Mouse (Mus musculus) embryonic facial prominence, embryonic 11.5 days (tissue): ENCODE data around the gene Atp2b2. TPM values are rescaled to one million over a fixed set of nuclear protein-coding genes. Genes with fewer than 3 reads are reported as not detected.

Experiments
- ATAC-seq: fragments of 200-750 bp; cut with Nextera tagmentation; replicated peaks from 2 replicates; pipeline ENCODE4 v1.8.0; 2017; ENCODE audit warnings: low read depth; ENCODE audit not compliant: insufficient number of reproducible peaks, low FRiP score, low TSS enrichment
- DNase-seq: peaks from one replicate; pipeline ENCODE4 v3.0.0-alpha.2; 2015; ENCODE audit warnings: low spot score
- H3K27ac ChIP-seq: fragments of 300-500 bp; sonication (generic); replicated peaks from 2 replicates; pipeline ENCODE4 v1.5.1; 2014; ENCODE audit warnings: mild to moderate bottlenecking, low read depth, low read length, control low read depth
- H3K27me3 ChIP-seq: fragments of 300-500 bp; sonication (generic); 2 replicates; pipeline ENCODE4 v1.6.1; 2014; ENCODE audit warnings: mild to moderate bottlenecking, low read length, moderate library complexity, mixed read lengths; ENCODE audit not compliant: control insufficient read depth, insufficient read depth
- H3K36me3 ChIP-seq: fragments of 300-500 bp; sonication (generic); replicated peaks from 2 replicates; pipeline ENCODE4 v1.6.1; 2014; ENCODE audit warnings: low read depth, mild to moderate bottlenecking, low read length, moderate library complexity, mixed read lengths; ENCODE audit not compliant: control insufficient read depth, insufficient read depth
- H3K4me1 ChIP-seq: fragments of 300-500 bp; sonication (generic); 2 replicates; pipeline ENCODE4 v1.6.1; 2014; ENCODE audit warnings: low read length, mixed read lengths; ENCODE audit not compliant: control insufficient read depth, insufficient read depth
- H3K4me2 ChIP-seq: fragments of 300-500 bp; sonication (generic); 2 replicates; pipeline ENCODE4 v1.6.1; 2014; ENCODE audit warnings: low read depth, mild to moderate bottlenecking, control low read depth, low read length, moderate library complexity
- H3K4me3 ChIP-seq: fragments of 300-500 bp; sonication (generic); 2 replicates; pipeline ENCODE4 v1.5.1; 2014; ENCODE audit warnings: low read depth, low read length, control low read depth
- H3K9ac ChIP-seq: fragments of 300-500 bp; sonication (generic); replicated peaks from 2 replicates; pipeline ENCODE4 v1.6.1; 2014; ENCODE audit warnings: mild to moderate bottlenecking, control low read depth, low read length
- H3K9me3 ChIP-seq: fragments of 300-500 bp; sonication (generic); replicated peaks from 2 replicates; pipeline ENCODE4 v1.6.1; 2016; ENCODE audit warnings: mild to moderate bottlenecking, low read length, inconsistent platforms, mixed read lengths; ENCODE audit not compliant: control insufficient read depth
- WGBS: fragments of 180-500 bp; shearing (Covaris S2); extraction: QIAGEN DNeasy Blood & Tissue Kit; methylation state at CpG from one replicate; pipeline ENCODE4 v1.1.7; 2014; 5-methylcytosine and 5-hydroxymethylcytosine counted together
- polyA plus RNA-seq: library from polyadenylated mRNA; unstranded; fragments of >200 nt; fragmentation: Nextera tagmentation; extraction: Ambion mirVana; gene quantifications from 2 replicates; pipeline ENCODE4 v1.2.1, GENCODE M21; 2014

The Atp2b2 gene
- polyA plus RNA-seq, 1 experiment from 2014 or later: 0.95 TPM

GRCm38 (mm10) chr6:113830463-113830862 is 211.9 kb downstream of the Atp2b2 start:
- ATAC-seq (no peak), DNase-seq (no peak)
- Histone ChIP-seq H3K36me3 (no peaks in the 10 kb centered on the region), H3K27me3 (no peaks in the 10 kb centered on the region), H3K4me2 (no peak overlapping the region), H3K9me3 (no peaks in the 10 kb centered on the region), H3K27ac (no peak overlapping the region), H3K4me3 (no peak overlapping the region), H3K9ac (no peak overlapping the region), H3K4me1 (no peaks in the 10 kb centered on the region)
- 89% methylated on average over 2 of the region's 2 CpGs for WGBS

- no peak overlapping the region for H3K4me2 ChIP-seq
- ATAC-seq: no peak
- no peak overlapping the region for H3K27ac ChIP-seq
- no peak overlapping the region for H3K4me3 ChIP-seq
- no peaks in the 10 kb centered on the region for H3K27me3 ChIP-seq
- H3K36me3 ChIP-seq: no peaks in the 10 kb centered on the region
- WGBS: 90% methylated on average over 4 of the region's 4 CpGs
- H3K9me3 ChIP-seq: no peaks in the 10 kb centered on the region
- DNase-seq: no peak
- H3K9ac ChIP-seq: no peak overlapping the region
- no peaks in the 10 kb centered on the region for H3K4me1 ChIP-seq
Measured at GRCm38 (mm10) chr6:113827309-113827708, 215.1 kb downstream of the Atp2b2 start.

- Histone ChIP-seq H3K9me3 (no peaks in the 10 kb centered on the region), H3K4me2 (no peak overlapping the region), H3K27me3 (no peaks in the 10 kb centered on the region), H3K36me3 (no peaks in the 10 kb centered on the region), H3K4me3 (no peak overlapping the region), H3K27ac (no peak overlapping the region), H3K9ac (no peak overlapping the region), H3K4me1 (no peaks in the 10 kb centered on the region)
- DNase-seq (peak; percentile 54), ATAC-seq (no peak)
- 41% methylated on average over 7 of the region's 7 CpGs for WGBS
Measured at GRCm38 (mm10) chr6:113822417-113822816, 220.0 kb downstream of the Atp2b2 start.

GRCm38 (mm10) chr6:113816690-113817089 is 225.7 kb downstream of the Atp2b2 start:
- no peak overlapping the region for H3K4me3 ChIP-seq
- ATAC-seq (no peak), DNase-seq (no peak)
- H3K4me1 ChIP-seq: no peaks in the 10 kb centered on the region
- no peak overlapping the region for H3K27ac ChIP-seq
- no peaks in the 10 kb centered on the region for H3K9me3 ChIP-seq
- no peaks in the 10 kb centered on the region for H3K36me3 ChIP-seq
- no peak overlapping the region for H3K4me2 ChIP-seq
- no peak overlapping the region for H3K9ac ChIP-seq
- H3K27me3 ChIP-seq: no peaks in the 10 kb centered on the region
- 85% methylated on average over 3 of the region's 3 CpGs for WGBS

- Histone ChIP-seq H3K9ac (no peak overlapping the region), H3K27ac (no peak overlapping the region), H3K4me1 (no peaks in the 10 kb centered on the region), H3K4me3 (no peak overlapping the region), H3K36me3 (no peaks in the 10 kb centered on the region), H3K4me2 (no peak overlapping the region), H3K9me3 (no peaks in the 10 kb centered on the region), H3K27me3 (no peaks in the 10 kb centered on the region)
- DNase-seq (no peak), ATAC-seq (no peak)
- WGBS: 79% methylated on average over 1 of the region's 1 CpGs
Measured at GRCm38 (mm10) chr6:113811462-113811861, 231.0 kb downstream of the Atp2b2 start.

- 77% methylated on average over 4 of the region's 4 CpGs for WGBS
Measured at GRCm38 (mm10) chr6:113810667-113811066, 231.7 kb downstream of the Atp2b2 start.

GRCm38 (mm10) chr6:113806241-113806640 is 236.2 kb downstream of the Atp2b2 start:
- H3K4me3 ChIP-seq: no peak overlapping the region
- H3K4me1 ChIP-seq: no peaks in the 10 kb centered on the region
- no peaks in the 10 kb centered on the region for H3K36me3 ChIP-seq
- ATAC-seq: no peak
- WGBS: 82% methylated on average over 5 of the region's 5 CpGs
- DNase-seq: no peak
- H3K9me3 ChIP-seq: no peaks in the 10 kb centered on the region
- no peaks in the 10 kb centered on the region for H3K27me3 ChIP-seq
- H3K27ac ChIP-seq: no peak overlapping the region
- no peak overlapping the region for H3K4me2 ChIP-seq
- no peak overlapping the region for H3K9ac ChIP-seq

More at GRCm38 (mm10) chr6:113810667-113811066, 231.7 kb downstream of the Atp2b2 start:
- no peaks in the 10 kb centered on the region for H3K4me1 ChIP-seq
- no peak overlapping the region for H3K4me3 ChIP-seq
- ATAC-seq: no peak
- DNase-seq: no peak
- no peaks in the 10 kb centered on the region for H3K36me3 ChIP-seq
- H3K9me3 ChIP-seq: no peaks in the 10 kb centered on the region
- H3K27me3 ChIP-seq: no peaks in the 10 kb centered on the region
- no peak overlapping the region for H3K4me2 ChIP-seq
- H3K27ac ChIP-seq: no peak overlapping the region
- H3K9ac ChIP-seq: no peak overlapping the region

- Histone ChIP-seq H3K9ac (no peak overlapping the region), H3K36me3 (no peaks in the 10 kb centered on the region), H3K9me3 (no peaks in the 10 kb centered on the region), H3K4me2 (no peak overlapping the region), H3K27me3 (no peaks in the 10 kb centered on the region), H3K27ac (no peak overlapping the region), H3K4me1 (no peaks in the 10 kb centered on the region), H3K4me3 (no peak overlapping the region)
- DNase-seq (no peak), ATAC-seq (no peak)
Measured at GRCm38 (mm10) chr6:113801233-113801632, 241.2 kb downstream of the Atp2b2 start.
